Mouse (Mus musculus) erythroblast, embryonic 14.5 days (primary cell): ENCODE results near the gene N4bp1.

Experiments used
- GATA1 ChIP-seq: IDR thresholded peaks from 2 replicates; pipeline ENCODE4 v1.6.1; 2012; ENCODE audit warnings: low read length, inconsistent platforms, mixed read lengths
- TAL1 ChIP-seq: IDR thresholded peaks from 3 replicates; pipeline ENCODE4 v1.6.1; 2012; ENCODE audit warnings: low read length, inconsistent platforms, mixed read lengths

DNA sequence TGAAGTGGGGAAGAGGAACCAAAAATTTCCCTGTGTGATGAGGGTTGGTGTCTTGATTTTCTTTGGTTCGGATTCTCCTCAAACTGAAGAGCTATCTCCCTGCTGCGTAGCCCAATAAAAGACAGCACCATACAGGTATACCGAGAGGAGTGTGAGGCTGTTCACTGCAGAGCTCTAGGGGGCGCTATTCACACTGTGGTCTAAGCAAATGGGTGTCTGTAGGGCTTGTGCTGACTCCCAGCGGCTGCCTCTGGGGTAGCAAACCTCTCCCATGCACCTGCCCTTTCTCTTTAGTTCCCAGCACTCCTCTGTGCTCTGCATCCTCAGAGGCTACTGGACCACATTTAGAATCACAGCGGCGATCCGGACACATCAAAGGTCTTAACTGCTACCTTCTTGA lies 41.2 kb upstream of the N4bp1 start:
- TF ChIP-seq GATA1 (no peak), TAL1 (no peak)
